Mouse (Mus musculus): ENCODE measurements around the gene Gm16253. TPM values are rescaled to one million over a fixed set of nuclear protein-coding genes. Genes with fewer than 3 reads are reported as not detected.
A peak's percentile ranks its signal among the peaks of the same experiment; 100 is the strongest.

Gm16253 gene
- total RNA-seq, 1 experiment from 2014 or later: not detected

- ATAC-seq (replicated peaks; ENCODE audit: insufficient number of reproducible peaks, low FRiP score, low TSS enrichment, poor library complexity, severe bottlenecking): no peak
Measured at GRCm38 (mm10) chr3:96569966-96570605, 6.7 kb upstream of the Gm16253 start.

- no peak for ATAC-seq (replicated peaks; ENCODE audit: insufficient number of reproducible peaks, low FRiP score, low TSS enrichment, poor library complexity, severe bottlenecking)
Measured at GRCm38 (mm10) chr3:96570643-96571042, 6.1 kb upstream of the Gm16253 start.

DNA sequence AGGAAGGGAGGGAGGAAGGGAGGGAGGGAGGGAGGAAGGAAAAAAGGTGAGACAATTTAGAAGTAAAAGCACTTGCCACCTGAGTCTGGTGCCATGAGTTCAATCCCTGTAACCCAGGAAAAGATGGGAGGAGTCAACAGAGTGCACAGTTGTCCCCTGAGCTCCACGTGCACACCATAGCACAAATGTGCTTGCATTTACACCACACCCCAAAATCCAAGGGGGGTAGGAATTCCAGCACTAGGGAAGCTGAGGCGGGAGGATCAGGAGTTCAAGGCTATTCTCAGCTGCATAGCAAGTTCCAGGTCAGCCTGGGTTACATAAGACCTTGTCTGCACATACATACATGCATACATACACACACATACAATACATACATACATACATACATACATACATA, 5.4 kb upstream of the Gm16253 start:
- no peak for ATAC-seq (replicated peaks; ENCODE audit: insufficient number of reproducible peaks, low FRiP score, low TSS enrichment, poor library complexity, severe bottlenecking)

DNA sequence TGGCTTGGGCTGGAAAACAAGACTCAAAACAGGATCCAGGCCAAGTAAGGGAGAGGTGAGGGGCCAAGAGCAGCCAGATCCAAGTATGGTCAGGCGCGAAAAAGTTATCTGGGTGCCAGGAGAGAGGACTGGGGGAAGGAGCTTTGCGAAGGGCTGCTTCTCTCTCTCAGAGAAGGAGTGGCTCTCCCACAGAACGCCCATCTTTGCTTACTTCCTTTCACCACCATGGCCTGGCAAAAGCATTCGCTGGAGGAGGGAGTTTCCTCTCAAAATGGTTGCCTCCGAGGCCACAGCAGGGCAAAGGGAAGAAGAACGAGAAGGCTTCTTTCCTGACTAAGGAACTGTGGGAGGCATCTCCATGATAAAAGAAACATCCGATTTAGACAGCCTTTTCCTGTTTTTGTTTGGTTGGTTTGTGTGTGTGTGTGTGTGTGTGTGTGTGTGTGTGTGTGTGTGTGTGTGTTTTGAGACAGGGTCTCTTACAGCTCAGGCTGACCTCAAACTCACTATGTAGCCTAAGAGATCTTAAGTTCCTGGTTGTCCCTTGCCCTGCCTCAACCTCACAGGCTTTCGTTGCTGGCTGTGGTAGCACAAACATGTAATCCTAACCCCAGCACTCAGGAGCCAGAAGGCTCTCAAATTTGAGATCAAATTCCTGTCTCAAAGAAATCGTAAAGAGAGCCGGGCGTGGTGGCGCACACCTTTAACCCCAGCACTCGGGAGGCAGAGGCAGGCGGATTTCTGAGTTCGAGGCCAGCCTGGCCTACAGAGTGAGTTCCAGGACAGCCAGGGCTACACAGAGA, 4.7 kb upstream of the Gm16253 start:
- peak; percentile 74 for ATAC-seq (replicated peaks; ENCODE audit: insufficient number of reproducible peaks, low FRiP score, low TSS enrichment, poor library complexity, severe bottlenecking)

- no peak for ATAC-seq (replicated peaks; ENCODE audit: insufficient number of reproducible peaks, low FRiP score, low TSS enrichment, poor library complexity, severe bottlenecking)
Measured at GRCm38 (mm10) chr3:96573611-96574511, 2.9 kb upstream of the Gm16253 start.

GRCm38 (mm10) chr3:96575272-96575984, 1.4 kb upstream of the Gm16253 start:
- no peak for ATAC-seq (replicated peaks; ENCODE audit: insufficient number of reproducible peaks, low FRiP score, low TSS enrichment, poor library complexity, severe bottlenecking)

- no peak for ATAC-seq (replicated peaks; ENCODE audit: insufficient number of reproducible peaks, low FRiP score, low TSS enrichment, poor library complexity, severe bottlenecking)
Measured at GRCm38 (mm10) chr3:96576005-96576658, 652 bp upstream of the Gm16253 start.

GRCm38 (mm10) chr3:96577566-96577965, 782 bp downstream of the Gm16253 start:
- ATAC-seq (replicated peaks; ENCODE audit: insufficient number of reproducible peaks, low FRiP score, low TSS enrichment, poor library complexity, severe bottlenecking): no peak

- ATAC-seq (replicated peaks; ENCODE audit: insufficient number of reproducible peaks, low FRiP score, low TSS enrichment, poor library complexity, severe bottlenecking): no peak
Measured at GRCm38 (mm10) chr3:96578561-96579238, 1.9 kb downstream of the Gm16253 start.

GRCm38 (mm10) chr3:96579239-96579750, 2.5 kb downstream of the Gm16253 start:
- ATAC-seq (replicated peaks; ENCODE audit: insufficient number of reproducible peaks, low FRiP score, low TSS enrichment, poor library complexity, severe bottlenecking): no peak

GRCm38 (mm10) chr3:96579885-96580454, 3.2 kb downstream of the Gm16253 start:
- ATAC-seq (replicated peaks; ENCODE audit: insufficient number of reproducible peaks, low FRiP score, low TSS enrichment, poor library complexity, severe bottlenecking): peak; percentile 91

DNA sequence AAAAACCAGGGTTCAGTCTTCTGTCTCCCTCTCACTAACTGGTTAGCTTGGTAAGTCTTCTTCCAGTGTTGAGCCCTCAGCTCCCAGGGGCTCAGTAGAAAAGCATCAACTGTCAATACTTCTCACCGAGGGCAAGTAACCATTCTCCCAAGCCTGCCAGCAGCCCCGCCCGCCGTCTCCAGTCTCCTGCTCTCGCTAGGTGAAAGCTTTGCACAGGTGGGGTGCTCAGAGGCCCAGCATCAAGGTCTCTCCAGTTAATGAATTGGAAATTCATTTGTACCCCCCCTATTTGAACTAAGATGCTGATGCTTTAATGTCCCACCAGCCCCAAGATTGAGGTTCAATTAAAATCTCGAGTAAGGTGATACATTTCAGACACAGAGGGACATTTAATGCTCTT, 4.4 kb downstream of the Gm16253 start:
- ATAC-seq (replicated peaks; ENCODE audit: insufficient number of reproducible peaks, low FRiP score, low TSS enrichment, poor library complexity, severe bottlenecking): no peak

DNA sequence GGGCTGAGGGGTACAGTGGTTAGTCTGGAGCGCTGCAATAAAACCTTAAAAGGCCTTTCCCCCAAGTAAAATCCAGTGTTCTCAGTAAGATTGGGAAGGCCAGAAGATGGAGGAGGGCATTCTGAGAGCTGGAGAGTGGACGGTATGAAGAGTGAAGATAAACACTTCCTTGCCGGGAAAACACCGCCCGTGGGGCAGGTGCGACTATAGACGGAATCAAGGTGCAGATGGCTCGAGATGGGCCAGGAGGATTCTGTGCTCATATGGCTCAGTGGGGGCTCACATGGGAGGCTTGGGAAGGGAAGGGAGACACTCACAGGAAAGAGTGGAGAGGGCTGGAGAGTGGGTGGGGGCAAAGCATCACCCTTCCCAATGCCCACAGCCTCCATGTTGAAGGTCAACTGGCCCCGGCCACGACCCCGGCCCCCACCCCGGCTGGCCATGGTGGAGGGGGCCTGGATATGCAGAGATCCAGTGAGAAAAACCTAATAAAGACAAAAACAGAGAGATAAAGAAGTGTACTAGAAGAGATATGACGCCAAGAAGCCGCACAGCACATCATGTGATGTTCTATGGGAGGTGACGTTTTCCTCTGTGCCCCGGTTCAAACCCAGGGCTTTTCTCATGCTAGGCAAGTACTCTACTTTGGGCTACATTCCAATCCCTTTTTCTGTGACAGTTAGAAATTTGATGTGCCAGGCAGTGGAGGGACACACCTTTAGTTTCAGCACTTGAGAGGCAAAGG, 5.2 kb downstream of the Gm16253 start:
- ATAC-seq (replicated peaks; ENCODE audit: insufficient number of reproducible peaks, low FRiP score, low TSS enrichment, poor library complexity, severe bottlenecking): no peak

GRCm38 (mm10) chr3:96583386-96583785, 6.6 kb downstream of the Gm16253 start:
- no peak for ATAC-seq (replicated peaks; ENCODE audit: insufficient number of reproducible peaks, low FRiP score, low TSS enrichment, poor library complexity, severe bottlenecking)

DNA sequence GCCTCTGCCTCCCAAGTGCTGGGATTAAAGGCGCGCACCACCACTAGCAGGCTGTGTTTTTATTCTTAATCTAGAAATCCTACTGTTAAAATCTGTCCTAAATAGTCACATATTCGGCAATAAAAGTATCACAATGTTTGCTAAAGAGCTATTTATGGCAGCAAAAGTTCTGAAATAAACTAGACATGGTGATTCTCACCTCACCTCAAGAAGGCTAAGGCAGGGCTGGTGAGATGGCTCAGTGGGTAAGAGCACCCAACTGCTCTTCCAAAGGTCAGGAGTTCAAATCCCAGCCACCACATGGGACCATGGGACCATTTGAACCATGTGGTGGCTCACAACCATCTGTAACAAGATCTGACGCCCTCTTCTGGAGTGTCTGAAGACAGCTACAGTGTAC, 13.9 kb downstream of the Gm16253 start:
- no peak for ATAC-seq (replicated peaks; ENCODE audit: insufficient number of reproducible peaks, low FRiP score, low TSS enrichment, poor library complexity, severe bottlenecking)

DNA sequence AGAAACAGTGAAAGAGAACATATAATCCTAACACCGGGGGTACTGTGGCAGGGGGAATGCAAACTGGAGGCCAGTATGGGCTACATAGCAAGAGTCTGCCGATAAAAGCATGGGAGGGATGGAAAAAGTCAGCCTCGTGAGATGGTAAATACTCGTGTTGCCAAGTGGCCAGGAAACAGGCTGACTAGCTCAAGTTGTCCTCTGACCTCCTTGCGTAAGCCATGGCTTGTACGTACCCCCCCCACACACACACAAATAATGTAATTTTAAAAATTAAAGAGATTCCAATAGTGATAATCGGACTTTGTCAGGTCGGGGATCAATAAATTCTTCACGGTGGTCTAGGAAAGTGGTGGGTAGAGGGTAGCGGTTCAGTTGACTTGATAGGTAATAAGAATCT, 16.6 kb downstream of the Gm16253 start:
- ATAC-seq (replicated peaks; ENCODE audit: insufficient number of reproducible peaks, low FRiP score, low TSS enrichment, poor library complexity, severe bottlenecking): no peak
